Mouse (Mus musculus): ENCODE measurements around the gene Hspb7. TPM values are rescaled to one million over a fixed set of nuclear protein-coding genes. Genes with fewer than 3 reads are reported as not detected.

The Hspb7 gene
- polyA plus RNA-seq, 1 experiment from 2014 or later: 0.41 TPM

GRCm38 (mm10) chr4:141464722-141465121 lies 44.1 kb downstream of the Hspb7 start:
- Histone ChIP-seq H3K36me3 (ENCODE audit: insufficient read depth, low read length) (peaks cover 64% of the 10 kb centered on the region), H3K4me3 (replicated peaks; ENCODE audit: low read depth, low read length) (no peak overlapping the region), H3K9me3 (replicated peaks; ENCODE audit: low read length) (no peaks in the 10 kb centered on the region), H3K27ac (no peak overlapping the region), H3K4me2 (ENCODE audit: low read length) (no peak overlapping the region), H3K4me1 (replicated peaks; ENCODE audit: insufficient read depth, low read length) (no peaks in the 10 kb centered on the region), H3K27me3 (ENCODE audit: insufficient read depth, low read length) (no peaks in the 10 kb centered on the region), H3K9ac (ENCODE audit: low read depth, low read length) (no peak overlapping the region)
- DNase-seq (ENCODE audit: low spot score) (no peak), ATAC-seq (replicated peaks; ENCODE audit: low FRiP score, low read depth) (no peak)
- TF ChIP-seq CTCF (IDR thresholded peaks at IDR 0.05; ENCODE audit: low read depth): no peak
- WGBS: 82% methylated on average over 16 of the region's 16 CpGs

DNA sequence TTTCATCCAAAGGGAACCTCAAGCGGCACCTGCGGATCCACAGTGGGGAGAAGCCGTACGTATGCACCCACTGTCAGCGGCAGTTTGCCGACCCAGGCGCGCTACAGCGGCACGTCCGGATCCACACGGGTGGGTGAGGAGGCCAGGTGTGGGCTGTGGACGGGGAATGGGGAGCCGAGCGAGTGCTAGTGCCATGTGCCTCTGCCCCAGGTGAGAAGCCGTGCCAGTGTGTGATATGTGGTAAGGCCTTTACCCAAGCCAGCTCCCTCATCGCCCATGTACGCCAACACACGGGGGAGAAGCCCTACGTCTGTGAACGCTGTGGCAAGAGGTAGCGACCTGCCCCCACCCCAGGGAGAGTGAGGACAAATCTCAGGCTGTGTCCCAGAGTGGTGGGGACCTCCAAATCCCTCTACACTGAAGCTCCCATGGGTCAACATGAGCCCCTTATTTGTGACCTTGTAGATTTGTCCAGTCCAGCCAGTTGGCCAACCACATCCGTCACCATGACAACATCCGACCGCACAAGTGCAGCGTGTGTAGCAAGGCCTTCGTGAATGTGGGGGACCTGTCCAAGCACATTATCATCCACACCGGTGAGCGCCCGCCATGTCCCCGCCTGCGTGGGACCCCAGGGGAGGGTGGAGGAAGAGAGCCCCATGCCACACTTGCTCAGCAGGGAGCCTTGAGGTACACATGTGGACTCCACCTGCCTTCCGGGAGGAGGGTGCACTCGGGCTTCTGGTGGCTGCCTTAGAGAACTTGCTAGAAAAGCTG lies 45.1 kb downstream of the Hspb7 start:
- no peak for TF ChIP-seq CTCF (IDR thresholded peaks at IDR 0.05; ENCODE audit: low read depth)
- Histone ChIP-seq H3K9me3 (replicated peaks; ENCODE audit: low read length) (no peaks in the 10 kb centered on the region), H3K27ac (no peak overlapping the region), H3K4me3 (replicated peaks; ENCODE audit: low read depth, low read length) (no peak overlapping the region), H3K9ac (ENCODE audit: low read depth, low read length) (no peak overlapping the region), H3K27me3 (ENCODE audit: insufficient read depth, low read length) (no peaks in the 10 kb centered on the region), H3K4me1 (replicated peaks; ENCODE audit: insufficient read depth, low read length) (no peaks in the 10 kb centered on the region), H3K4me2 (ENCODE audit: low read length) (no peak overlapping the region), H3K36me3 (ENCODE audit: insufficient read depth, low read length) (peaks cover 70% of the 10 kb centered on the region)
- ATAC-seq (replicated peaks; ENCODE audit: low FRiP score, low read depth) (no peak), DNase-seq (ENCODE audit: low spot score) (no peak)
- WGBS: 83% methylated on average over 34 of the region's 34 CpGs

- Histone ChIP-seq H3K27me3 (ENCODE audit: insufficient read depth, low read length) (no peaks in the 10 kb centered on the region), H3K4me2 (ENCODE audit: low read length) (no peak overlapping the region), H3K36me3 (ENCODE audit: insufficient read depth, low read length) (peaks cover 73% of the 10 kb centered on the region), H3K9me3 (replicated peaks; ENCODE audit: low read length) (no peaks in the 10 kb centered on the region), H3K4me3 (replicated peaks; ENCODE audit: low read depth, low read length) (no peak overlapping the region), H3K4me1 (replicated peaks; ENCODE audit: insufficient read depth, low read length) (no peaks in the 10 kb centered on the region), H3K9ac (ENCODE audit: low read depth, low read length) (no peak overlapping the region), H3K27ac (no peak overlapping the region)
- ATAC-seq (replicated peaks; ENCODE audit: low FRiP score, low read depth): no peak
- WGBS: 88% methylated on average over 16 of the region's 16 CpGs
- DNase-seq (ENCODE audit: low spot score): no peak
- TF ChIP-seq CTCF (IDR thresholded peaks at IDR 0.05; ENCODE audit: low read depth): no peak
Observed at GRCm38 (mm10) chr4:141466289-141466795, 45.8 kb downstream of the Hspb7 start.

DNA sequence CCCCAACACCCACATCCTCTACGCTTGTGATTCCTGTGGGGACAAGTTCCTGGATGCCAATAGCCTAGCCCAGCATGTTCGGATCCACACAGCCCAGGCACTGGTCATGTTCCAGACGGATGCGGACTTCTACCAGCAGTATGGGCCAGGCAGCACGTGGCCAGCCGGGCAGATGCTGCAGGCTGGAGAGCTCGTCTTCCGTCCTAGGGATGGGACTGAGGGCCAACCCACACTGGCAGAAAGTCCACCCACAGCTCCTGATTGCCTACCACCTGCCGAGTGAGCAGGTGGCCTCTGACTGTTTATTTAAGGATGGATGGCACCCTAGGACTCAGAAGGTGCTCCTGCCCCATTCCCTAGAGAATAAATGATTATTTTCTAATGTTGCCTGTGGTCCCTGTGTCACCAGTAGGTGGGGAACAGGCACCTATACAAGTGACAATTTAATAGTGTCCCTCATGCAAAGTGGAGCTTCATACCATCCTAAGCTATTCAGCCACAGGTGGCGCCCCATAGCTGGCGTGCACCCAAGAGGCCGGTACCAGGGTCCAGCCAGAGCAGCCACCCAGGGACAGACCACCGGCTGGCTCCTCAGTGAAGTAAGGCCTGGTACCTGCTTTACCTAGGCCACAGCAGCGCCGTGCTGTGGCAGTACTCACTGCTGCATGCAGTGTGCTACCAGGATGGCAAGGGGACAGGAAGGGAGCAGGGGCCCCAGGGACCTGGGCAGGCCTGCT lies 46.4 kb downstream of the Hspb7 start:
- Histone ChIP-seq H3K9me3 (replicated peaks; ENCODE audit: low read length) (no peaks in the 10 kb centered on the region), H3K4me1 (replicated peaks; ENCODE audit: insufficient read depth, low read length) (no peaks in the 10 kb centered on the region), H3K9ac (ENCODE audit: low read depth, low read length) (no peak overlapping the region), H3K4me2 (ENCODE audit: low read length) (no peak overlapping the region), H3K36me3 (ENCODE audit: insufficient read depth, low read length) (peaks cover 79% of the 10 kb centered on the region), H3K4me3 (replicated peaks; ENCODE audit: low read depth, low read length) (no peak overlapping the region), H3K27ac (no peak overlapping the region), H3K27me3 (ENCODE audit: insufficient read depth, low read length) (no peaks in the 10 kb centered on the region)
- TF ChIP-seq CTCF (IDR thresholded peaks at IDR 0.05; ENCODE audit: low read depth): peak; percentile 36; the same call in 1 of the 2 replicates
- ATAC-seq (replicated peaks; ENCODE audit: low FRiP score, low read depth) (no peak), DNase-seq (ENCODE audit: low spot score) (no peak)
- 88% methylated on average over 15 of the region's 15 CpGs for WGBS

GRCm38 (mm10) chr4:141467581-141467927 lies 47.0 kb downstream of the Hspb7 start:
- ATAC-seq (replicated peaks; ENCODE audit: low FRiP score, low read depth) (no peak), DNase-seq (ENCODE audit: low spot score) (no peak)
- WGBS: 75% methylated on average over 6 of the region's 6 CpGs
- Histone ChIP-seq H3K4me3 (replicated peaks; ENCODE audit: low read depth, low read length) (no peak overlapping the region), H3K9me3 (replicated peaks; ENCODE audit: low read length) (no peaks in the 10 kb centered on the region), H3K9ac (ENCODE audit: low read depth, low read length) (no peak overlapping the region), H3K36me3 (ENCODE audit: insufficient read depth, low read length) (peaks cover 80% of the 10 kb centered on the region), H3K4me1 (replicated peaks; ENCODE audit: insufficient read depth, low read length) (no peaks in the 10 kb centered on the region), H3K27me3 (ENCODE audit: insufficient read depth, low read length) (no peaks in the 10 kb centered on the region), H3K4me2 (ENCODE audit: low read length) (no peak overlapping the region), H3K27ac (no peak overlapping the region)
- TF ChIP-seq CTCF (IDR thresholded peaks at IDR 0.05; ENCODE audit: low read depth): no peak

- Histone ChIP-seq H3K9me3 (replicated peaks; ENCODE audit: low read length) (no peaks in the 10 kb centered on the region), H3K4me3 (replicated peaks; ENCODE audit: low read depth, low read length) (no peak overlapping the region), H3K27me3 (ENCODE audit: insufficient read depth, low read length) (no peaks in the 10 kb centered on the region), H3K4me1 (replicated peaks; ENCODE audit: insufficient read depth, low read length) (no peaks in the 10 kb centered on the region), H3K27ac (no peak overlapping the region), H3K9ac (ENCODE audit: low read depth, low read length) (no peak overlapping the region), H3K4me2 (ENCODE audit: low read length) (no peak overlapping the region), H3K36me3 (ENCODE audit: insufficient read depth, low read length) (peaks cover 83% of the 10 kb centered on the region)
- ATAC-seq (replicated peaks; ENCODE audit: low FRiP score, low read depth) (no peak), DNase-seq (ENCODE audit: low spot score) (no peak)
- 53% methylated on average over 10 of the region's 10 CpGs for WGBS
- TF ChIP-seq CTCF (IDR thresholded peaks at IDR 0.05; ENCODE audit: low read depth): no peak
Observed at GRCm38 (mm10) chr4:141468576-141468975, 48.0 kb downstream of the Hspb7 start.
